Mouse (Mus musculus): ENCODE measurements around the gene Tmem138.
A peak's percentile ranks its signal among the peaks of the same experiment; 100 is the strongest.
"Not testable (repeated sequence)": the region's sequence is repeated elsewhere in the genome, so short reads cannot be mapped to it uniquely, and the experiment has no call there.

The Tmem138 gene

GRCm38 (mm10) chr19:10565217-10565616 lies 11.9 kb downstream of the Tmem138 start:
- no peak for DNase-seq

GRCm38 (mm10) chr19:10564278-10564677 lies 12.9 kb downstream of the Tmem138 start:
- no peak for DNase-seq

DNA sequence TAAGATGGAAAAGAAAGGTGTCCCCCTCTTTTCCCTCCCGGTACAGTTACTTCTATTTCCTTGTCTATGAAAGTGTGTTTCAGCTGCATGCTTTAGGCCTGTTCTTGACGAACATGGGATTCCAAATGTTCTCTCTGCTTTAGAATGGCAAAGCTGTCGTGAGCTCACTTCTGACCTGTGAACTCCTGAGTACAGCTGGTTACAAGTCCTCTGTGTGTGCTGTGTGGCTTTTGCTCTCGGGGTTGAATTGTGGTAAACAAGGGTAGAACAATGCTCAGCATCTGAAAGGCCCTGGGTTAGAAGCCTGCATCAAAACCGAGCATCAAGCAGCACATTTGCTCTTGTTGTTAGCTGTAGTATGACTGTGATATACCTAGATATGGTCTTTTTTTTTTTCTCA lies 14.8 kb downstream of the Tmem138 start:
- DNase-seq = no peak

DNA sequence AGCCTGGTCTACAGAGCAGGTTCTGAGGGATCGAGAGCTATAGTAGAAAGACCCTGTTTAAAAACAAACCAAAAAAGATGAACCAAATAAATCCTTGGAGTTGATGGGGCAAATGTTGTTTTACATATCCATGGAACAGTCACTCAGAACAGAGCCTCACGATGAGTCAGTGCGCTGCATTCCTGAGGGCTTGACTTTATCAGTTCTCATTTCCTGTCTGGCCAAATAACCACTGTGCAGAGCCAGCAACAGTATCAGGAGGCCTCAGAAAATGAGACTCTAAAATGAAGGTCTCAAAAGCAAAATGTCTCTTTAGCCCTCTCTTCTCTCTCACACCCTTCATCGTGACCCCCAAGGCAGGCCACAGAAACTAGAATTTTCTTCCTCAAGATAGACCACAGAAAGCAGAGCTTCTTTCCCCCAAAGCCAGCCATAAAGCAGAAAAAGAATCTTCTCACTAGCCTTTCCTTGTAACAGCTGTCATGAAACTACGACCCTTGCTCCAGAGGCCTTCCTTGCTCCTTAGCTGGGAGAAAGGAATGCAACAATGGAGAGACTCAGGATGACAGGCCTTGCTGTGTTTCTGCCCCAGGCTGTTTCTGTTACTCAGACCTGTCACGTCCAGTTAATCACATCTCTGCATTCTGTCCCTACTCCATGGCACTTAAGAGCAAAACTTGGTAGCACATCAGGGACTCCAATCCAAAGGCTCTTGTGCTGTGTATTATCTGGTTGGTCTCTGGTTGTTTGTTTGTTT lies 15.4 kb downstream of the Tmem138 start:
- DNase-seq = no peak

- DNase-seq = no peak
Observed at GRCm38 (mm10) chr19:10560108-10560507, 17.1 kb downstream of the Tmem138 start.

DNA sequence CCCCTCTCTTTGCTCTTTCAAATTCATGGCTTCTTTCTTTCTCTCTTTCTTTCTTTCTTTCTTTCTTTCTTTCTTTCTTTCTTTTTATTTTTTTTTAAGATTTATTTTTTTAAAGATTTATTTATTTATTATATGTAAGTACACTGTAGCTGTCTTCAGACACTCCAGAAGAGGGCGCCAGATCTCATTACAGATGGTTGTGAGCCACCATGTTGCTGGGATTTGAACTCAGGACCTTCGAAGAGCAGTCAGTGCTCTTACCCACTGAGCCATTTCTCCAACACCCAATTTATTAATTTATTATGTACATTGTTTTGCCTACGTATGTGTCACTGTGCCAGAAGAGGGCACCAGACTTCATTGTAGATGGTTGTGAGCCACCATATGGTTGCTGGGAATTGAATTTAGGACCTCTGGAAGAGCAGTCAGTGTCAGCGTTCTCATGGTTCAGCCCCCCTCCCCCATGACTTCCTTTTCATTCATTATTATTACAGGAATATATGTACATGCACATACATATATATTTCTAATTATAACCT lies 19.3 kb downstream of the Tmem138 start:
- not testable (repeated sequence) for DNase-seq

GRCm38 (mm10) chr19:10557430-10557829 lies 19.7 kb downstream of the Tmem138 start:
- DNase-seq = no peak

DNA sequence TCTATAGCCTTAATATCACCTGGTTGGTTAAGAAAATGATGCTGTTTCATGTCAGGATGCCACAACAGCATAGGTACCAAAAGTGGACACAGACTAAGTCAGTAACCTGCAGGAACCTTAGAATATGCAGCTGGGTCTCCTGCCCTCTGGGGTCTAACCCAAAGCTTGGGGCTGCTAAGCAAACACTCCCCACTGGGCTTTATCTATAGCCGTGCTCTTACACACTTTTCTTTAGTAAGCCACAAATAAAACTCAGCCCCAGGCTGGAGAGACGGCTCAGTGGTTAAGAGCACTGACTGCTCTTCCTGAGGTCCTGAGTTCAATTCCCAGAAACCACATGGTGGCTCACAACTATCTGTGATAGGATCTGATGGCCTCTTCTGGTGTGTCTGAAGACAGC lies 20.2 kb downstream of the Tmem138 start:
- no peak for DNase-seq

- peak; percentile 92 for DNase-seq
Observed at GRCm38 (mm10) chr19:10555624-10556510, 21.3 kb downstream of the Tmem138 start, which contains the start of gene Tmem216. Gene Tmem216, minus strand, starts transcription at chr19:10556238.

DNA sequence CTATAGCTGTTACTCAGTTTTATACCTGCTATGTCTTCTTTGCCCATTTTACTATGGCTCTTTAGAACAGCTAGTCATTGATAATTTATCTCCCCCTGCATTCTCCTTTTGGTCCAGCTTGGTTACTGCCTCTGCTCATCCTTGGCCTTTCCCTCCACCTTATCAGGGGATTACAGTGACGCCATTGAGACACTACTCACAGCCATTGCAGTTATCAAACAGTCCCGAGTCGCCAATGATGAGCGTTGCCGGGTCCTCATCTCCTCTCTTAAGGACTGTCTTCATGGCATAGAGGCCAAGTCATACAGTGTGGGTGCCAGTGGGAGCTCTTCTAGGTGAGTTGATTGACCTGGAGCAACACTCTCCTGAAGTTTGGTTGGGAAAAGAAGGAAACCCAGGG lies 37.7 kb downstream of the Tmem138 start:
- no peak for DNase-seq

DNA sequence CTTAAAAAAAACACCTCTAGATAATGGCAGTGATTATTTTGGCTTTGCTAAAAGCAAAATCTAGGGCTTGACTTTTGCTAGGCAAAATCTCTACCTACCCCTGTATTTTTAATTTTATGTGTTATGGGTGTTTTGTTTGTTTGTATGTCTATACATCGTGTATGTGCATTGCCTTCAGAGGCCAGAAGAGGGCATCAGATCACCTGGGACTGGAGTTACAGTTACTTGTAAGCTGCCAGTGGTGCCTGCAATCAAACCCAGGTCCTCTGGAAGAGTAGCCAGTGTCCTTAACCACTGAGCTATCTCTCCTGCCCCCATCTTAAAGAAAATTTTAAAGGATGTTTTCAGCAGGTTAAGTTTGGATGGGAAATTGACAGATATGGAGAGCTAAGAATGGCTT lies 47.1 kb downstream of the Tmem138 start:
- peak; percentile 22 for DNase-seq

GRCm38 (mm10) chr19:10525910-10526309 lies 51.3 kb downstream of the Tmem138 start, which contains the start of gene Sdhaf2:
Gene Sdhaf2, minus strand, starts transcription at chr19:10526142.
- DNase-seq = no peak

DNA sequence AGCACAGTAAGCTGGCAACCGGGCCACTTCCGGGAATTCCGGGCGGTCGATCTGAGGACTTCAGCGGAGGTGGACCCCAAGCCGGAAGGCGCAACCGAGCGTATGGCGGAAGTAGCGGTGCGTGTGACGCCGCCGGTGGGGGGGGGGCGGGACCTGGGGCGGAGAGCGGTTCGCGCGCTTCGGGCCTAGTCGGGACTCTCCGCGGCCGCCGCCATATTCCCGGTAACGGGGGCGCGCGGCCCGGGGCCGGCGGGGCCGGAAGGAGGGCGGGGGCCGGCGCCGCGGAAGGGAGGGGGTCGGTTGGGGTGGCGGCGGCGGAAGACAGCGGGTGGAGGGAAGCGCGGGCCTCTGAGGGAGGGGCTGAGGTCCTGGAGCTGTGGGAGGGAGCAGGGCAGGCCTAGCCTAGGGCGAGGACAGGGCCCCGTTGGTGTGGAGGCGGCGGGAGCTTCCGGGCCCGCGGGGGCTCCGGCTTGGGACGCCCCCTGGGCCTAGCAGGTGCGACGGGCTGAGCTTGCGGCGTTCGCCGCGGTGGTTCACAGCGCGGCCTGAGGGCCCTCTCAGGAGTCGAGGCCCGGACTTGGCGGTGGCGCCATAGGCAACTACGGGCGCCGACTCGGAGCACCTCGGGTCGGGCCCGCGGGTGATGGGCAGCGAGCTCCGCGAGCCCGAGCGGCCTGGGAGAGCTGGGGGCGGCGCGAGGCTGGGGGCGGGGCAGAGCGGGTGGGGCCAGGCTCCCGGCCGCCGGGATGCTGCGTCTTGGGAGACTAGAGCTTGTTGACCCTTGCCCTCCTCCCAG lies 51.9 kb downstream of the Tmem138 start, which contains the start of gene Cpsf7:
Gene Cpsf7 (plus strand): TSS at position 161 of the 796 bp plus-strand sequence.
- DNase-seq = peak; percentile 92

- DNase-seq = no peak
Observed at GRCm38 (mm10) chr19:10524784-10525105, 52.4 kb downstream of the Tmem138 start.

GRCm38 (mm10) chr19:10523483-10524080 lies 53.6 kb downstream of the Tmem138 start:
- no peak for DNase-seq

DNA sequence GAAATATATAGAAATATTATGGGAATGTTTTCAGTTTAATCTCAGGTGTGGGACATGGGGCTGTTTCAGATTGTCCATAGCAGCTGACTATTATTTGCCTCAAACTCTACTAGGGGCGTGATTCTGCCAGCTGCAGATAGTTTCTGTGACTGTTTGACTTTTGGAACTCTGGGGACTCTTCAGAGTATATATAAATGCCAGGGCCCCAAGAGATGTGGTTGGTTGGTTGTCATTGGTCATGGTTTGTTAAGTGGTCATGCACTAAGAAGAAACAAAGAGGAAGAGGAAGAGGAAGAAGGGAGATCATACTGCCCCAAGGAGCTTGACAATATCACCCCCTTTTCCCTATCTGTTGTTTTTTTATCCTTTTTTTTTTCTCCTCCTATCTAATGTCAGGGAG lies 55.2 kb downstream of the Tmem138 start:
- DNase-seq = no peak

Measured in thymus, postnatal 4 days (tissue).